Mouse (Mus musculus): ENCODE measurements around the gene Gm42674.

- TF ChIP-seq CTCF (IDR thresholded peaks at IDR 0.05; ENCODE audit: low read depth, low read length) (peak; percentile 68), POLR2A (IDR thresholded peaks at IDR 0.05; ENCODE audit: insufficient read depth, low read length) (no peak)
Observed at GRCm38 (mm10) chr3:90639511-90640154, 37.9 kb downstream of the Gm42674 start.

Measured in ES-Bruce4 (cell line).